Mouse (Mus musculus): ENCODE results near the gene Ppp1r18.

Gene Ppp1r18

GRCm38 (mm10) chr17:35870151-35870883 lies 4.9 kb downstream of the Ppp1r18 start:
- peak; percentile 46 for DNase-seq

GRCm38 (mm10) chr17:35870884-35871696 lies 5.7 kb downstream of the Ppp1r18 start:
- DNase-seq = no peak

- DNase-seq = peak; percentile 87
Measured at GRCm38 (mm10) chr17:35873774-35874519, 8.6 kb downstream of the Ppp1r18 start.

GRCm38 (mm10) chr17:35874721-35875120 lies 9.3 kb downstream of the Ppp1r18 start:
- peak; percentile 61 for DNase-seq

GRCm38 (mm10) chr17:35879245-35880057 lies 14.1 kb downstream of the Ppp1r18 start, which contains the start of gene Dhx16:
Dhx16 (plus strand) TSS chr17:35879819.
- peak; percentile 96 for DNase-seq

- DNase-seq = no peak
Measured at GRCm38 (mm10) chr17:35882924-35883323, 17.5 kb downstream of the Ppp1r18 start.

- DNase-seq = no peak
Measured at GRCm38 (mm10) chr17:35883777-35884176, 18.4 kb downstream of the Ppp1r18 start.

GRCm38 (mm10) chr17:35887725-35888124 lies 22.3 kb downstream of the Ppp1r18 start:
- no peak for DNase-seq

GRCm38 (mm10) chr17:35896781-35897643 lies 31.6 kb downstream of the Ppp1r18 start, which contains the start of gene 2310061I04Rik:
2310061I04Rik (minus strand) TSS chr17:35897431.
- DNase-seq = peak; percentile 88

- DNase-seq = no peak
Measured at GRCm38 (mm10) chr17:35897644-35898573, 32.5 kb downstream of the Ppp1r18 start.

- DNase-seq = no peak
Measured at GRCm38 (mm10) chr17:35900636-35901035, 35.2 kb downstream of the Ppp1r18 start.

GRCm38 (mm10) chr17:35903343-35903991 lies 38.1 kb downstream of the Ppp1r18 start:
- DNase-seq = no peak

GRCm38 (mm10) chr17:35903992-35904355 lies 38.6 kb downstream of the Ppp1r18 start:
- DNase-seq = no peak

GRCm38 (mm10) chr17:35905587-35905986 lies 40.2 kb downstream of the Ppp1r18 start:
- no peak for DNase-seq

GRCm38 (mm10) chr17:35907609-35908008 lies 42.2 kb downstream of the Ppp1r18 start:
- no peak for DNase-seq

GRCm38 (mm10) chr17:35909186-35909918 lies 44.0 kb downstream of the Ppp1r18 start:
- DNase-seq = no peak

- DNase-seq = peak; percentile 96
Measured at GRCm38 (mm10) chr17:35909919-35910369, 44.6 kb downstream of the Ppp1r18 start, which contains the start of gene Atat1. Atat1 (minus strand) TSS chr17:35910075.

- no peak for DNase-seq
Measured at GRCm38 (mm10) chr17:35914975-35915374, 49.6 kb downstream of the Ppp1r18 start.
